Mouse (Mus musculus): ENCODE measurements around the gene Wdr90. TPM values are rescaled to one million over a fixed set of nuclear protein-coding genes. Genes with fewer than 3 reads are reported as not detected.
A peak's percentile ranks its signal among the peaks of the same experiment; 100 is the strongest.

The Wdr90 gene
- polyA plus RNA-seq, 1 experiment from 2014 or later, result 34.1 TPM

DNA sequence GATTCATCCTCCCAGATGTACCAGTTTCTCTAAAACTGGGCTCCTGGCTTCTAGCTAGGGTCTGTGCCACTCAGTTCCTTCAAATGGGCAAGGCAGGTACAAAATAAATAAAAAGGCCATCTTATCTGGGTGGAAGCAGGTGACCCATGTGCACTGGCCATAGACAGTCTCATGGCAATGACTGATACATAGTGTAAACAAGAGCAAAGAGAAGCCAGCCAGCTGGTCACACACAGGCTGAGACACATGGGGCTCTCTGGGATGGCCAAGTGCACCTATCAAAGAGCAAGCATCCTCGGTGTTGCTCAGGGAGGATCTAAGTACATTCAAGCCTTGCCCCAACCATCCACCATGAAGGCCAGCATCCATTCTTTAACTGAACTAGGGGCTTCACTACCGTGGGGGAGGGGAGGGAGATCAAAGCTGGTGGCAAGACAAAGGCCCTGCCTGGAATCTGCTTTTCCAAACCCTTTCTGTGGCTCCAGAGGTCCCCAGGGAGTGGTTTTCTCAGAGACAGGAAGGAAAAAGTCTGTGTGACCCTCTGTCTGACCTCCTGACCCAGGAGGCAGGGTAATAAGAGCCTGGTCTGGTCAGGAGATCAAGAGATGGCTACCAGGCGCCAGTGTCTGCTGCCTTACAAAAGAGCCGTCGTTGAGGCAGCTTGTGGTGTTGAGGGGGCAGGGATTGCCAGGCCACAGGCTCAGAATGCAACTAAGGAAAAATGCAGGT lies 19.8 kb upstream of the Wdr90 start:
- H3K9me3 ChIP-seq (ENCODE audit: low read depth, low read length), result no peaks in the 10 kb centered on the region
- ATAC-seq (ENCODE audit: insufficient read depth) (no peak), DNase-seq (no peak)
- H3K4me3 ChIP-seq (ENCODE audit: low read depth, low read length), result no peak overlapping the region
- H3K27ac ChIP-seq (ENCODE audit: low read depth), result 0 out of 2 replicates have a peak overlapping the region, but pooled peaks have one; percentile 30
- WGBS, result 14% methylated on average over 5 of the region's 5 CpGs
- no peak overlapping the region for H3K9ac ChIP-seq
- no peak for TF ChIP-seq CTCF (IDR thresholded peaks at IDR 0.05; ENCODE audit: low read depth)
- H3K4me2 ChIP-seq, result no peak overlapping the region
- H3K36me3 ChIP-seq (ENCODE audit: insufficient read depth), result peaks cover 66% of the 10 kb centered on the region
- H3K4me1 ChIP-seq (ENCODE audit: insufficient read depth), result peaks cover 4% of the 10 kb centered on the region; the same call in 1 of the 2 replicates
- no peaks in the 10 kb centered on the region for H3K27me3 ChIP-seq (ENCODE audit: insufficient read depth, low read length)

GRCm38 (mm10) chr17:25880196-25880910 lies 19.1 kb upstream of the Wdr90 start, which contains the start of gene Wfikkn1:
Gene Wfikkn1 (minus strand): TSS chr17:25880858.
- TF ChIP-seq CTCF (IDR thresholded peaks at IDR 0.05; ENCODE audit: low read depth), result no peak
- Histone ChIP-seq H3K4me1 (ENCODE audit: insufficient read depth) (peaks cover 7% of the 10 kb centered on the region; the same call in 1 of the 2 replicates), H3K9me3 (ENCODE audit: low read depth, low read length) (no peaks in the 10 kb centered on the region), H3K36me3 (ENCODE audit: insufficient read depth) (peaks cover 66% of the 10 kb centered on the region), H3K27me3 (ENCODE audit: insufficient read depth, low read length) (no peaks in the 10 kb centered on the region), H3K27ac (ENCODE audit: low read depth) (0 out of 2 replicates have a peak within 1 kb of the TSS, but pooled peaks have one; percentile 30), H3K4me3 (ENCODE audit: low read depth, low read length) (no peak within 1 kb of the TSS), H3K4me2 (no peak within 1 kb of the TSS), H3K9ac (no peak within 1 kb of the TSS)
- DNase-seq (no peak), ATAC-seq (ENCODE audit: insufficient read depth) (no peak)
- WGBS, result 38% methylated on average over 5 of the region's 5 CpGs

GRCm38 (mm10) chr17:25879750-25880149 lies 18.4 kb upstream of the Wdr90 start:
- TF ChIP-seq CTCF (IDR thresholded peaks at IDR 0.05; ENCODE audit: low read depth), result no peak
- Histone ChIP-seq H3K27ac (ENCODE audit: low read depth) (no peak overlapping the region), H3K27me3 (ENCODE audit: insufficient read depth, low read length) (no peaks in the 10 kb centered on the region), H3K4me3 (ENCODE audit: low read depth, low read length) (no peak overlapping the region), H3K36me3 (ENCODE audit: insufficient read depth) (peaks cover 60% of the 10 kb centered on the region), H3K4me2 (no peak overlapping the region), H3K9ac (no peak overlapping the region), H3K9me3 (ENCODE audit: low read depth, low read length) (no peaks in the 10 kb centered on the region), H3K4me1 (ENCODE audit: insufficient read depth) (peaks cover 7% of the 10 kb centered on the region; the same call in 1 of the 2 replicates)
- 75% methylated on average over 8 of the region's 8 CpGs for WGBS
- DNase-seq (no peak), ATAC-seq (ENCODE audit: insufficient read depth) (no peak)

- peak; percentile 58 for TF ChIP-seq CTCF (IDR thresholded peaks at IDR 0.05; ENCODE audit: low read depth)
- no peaks in the 10 kb centered on the region for H3K27me3 ChIP-seq (ENCODE audit: insufficient read depth, low read length)
- no peak overlapping the region for H3K4me2 ChIP-seq
- ATAC-seq (ENCODE audit: insufficient read depth) (no peak), DNase-seq (peak; percentile 39)
- no peak overlapping the region for H3K27ac ChIP-seq (ENCODE audit: low read depth)
- no peak overlapping the region for H3K4me3 ChIP-seq (ENCODE audit: low read depth, low read length)
- peaks cover 7% of the 10 kb centered on the region; the same call in 1 of the 2 replicates for H3K4me1 ChIP-seq (ENCODE audit: insufficient read depth)
- H3K36me3 ChIP-seq (ENCODE audit: insufficient read depth), result peaks cover 55% of the 10 kb centered on the region
- 52% methylated on average over 4 of the region's 4 CpGs for whole genome bisulfite sequencing
- H3K9me3 ChIP-seq (ENCODE audit: low read depth, low read length), result no peaks in the 10 kb centered on the region
- no peak overlapping the region for H3K9ac ChIP-seq
Observed at GRCm38 (mm10) chr17:25879261-25879660, 18.0 kb upstream of the Wdr90 start.

DNA sequence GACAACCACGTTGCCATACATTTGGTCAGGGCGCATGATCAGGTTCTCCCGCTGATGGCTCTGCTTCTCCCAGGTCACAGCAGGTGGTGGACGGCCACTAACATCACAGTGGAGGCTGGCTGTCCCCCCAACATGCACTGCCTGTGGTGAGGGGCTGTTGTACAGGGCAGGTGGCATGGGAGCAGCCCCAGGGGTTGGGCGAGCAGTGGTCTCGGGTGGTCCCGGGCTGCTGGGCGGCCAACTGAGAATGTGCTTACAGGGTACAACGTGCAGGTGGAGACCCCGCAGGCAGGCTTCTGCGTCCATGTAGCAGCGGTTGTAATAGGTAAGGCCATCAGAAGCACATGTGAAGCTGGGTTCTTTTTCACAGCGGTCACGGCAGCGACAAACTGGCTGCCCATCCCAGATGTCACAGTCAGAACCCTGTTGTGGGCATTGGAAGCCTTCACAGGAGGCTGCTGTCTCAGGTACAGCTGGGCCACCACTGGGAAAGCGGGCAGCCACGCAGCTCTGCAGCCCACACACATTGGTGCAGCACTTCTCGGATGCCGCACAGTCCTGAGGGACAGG lies 17.4 kb upstream of the Wdr90 start:
- Histone ChIP-seq H3K9me3 (ENCODE audit: low read depth, low read length) (no peaks in the 10 kb centered on the region), H3K4me1 (ENCODE audit: insufficient read depth) (peaks cover 12% of the 10 kb centered on the region; the same call in 1 of the 2 replicates), H3K4me2 (no peak overlapping the region), H3K27me3 (ENCODE audit: insufficient read depth, low read length) (no peaks in the 10 kb centered on the region), H3K9ac (no peak overlapping the region), H3K4me3 (ENCODE audit: low read depth, low read length) (no peak overlapping the region), H3K36me3 (ENCODE audit: insufficient read depth) (peaks cover 49% of the 10 kb centered on the region), H3K27ac (ENCODE audit: low read depth) (no peak overlapping the region)
- no peak for ATAC-seq (ENCODE audit: insufficient read depth)
- DNase-seq, result no peak
- no peak for TF ChIP-seq CTCF (IDR thresholded peaks at IDR 0.05; ENCODE audit: low read depth)
- WGBS, result 89% methylated on average over 19 of the region's 19 CpGs

DNA sequence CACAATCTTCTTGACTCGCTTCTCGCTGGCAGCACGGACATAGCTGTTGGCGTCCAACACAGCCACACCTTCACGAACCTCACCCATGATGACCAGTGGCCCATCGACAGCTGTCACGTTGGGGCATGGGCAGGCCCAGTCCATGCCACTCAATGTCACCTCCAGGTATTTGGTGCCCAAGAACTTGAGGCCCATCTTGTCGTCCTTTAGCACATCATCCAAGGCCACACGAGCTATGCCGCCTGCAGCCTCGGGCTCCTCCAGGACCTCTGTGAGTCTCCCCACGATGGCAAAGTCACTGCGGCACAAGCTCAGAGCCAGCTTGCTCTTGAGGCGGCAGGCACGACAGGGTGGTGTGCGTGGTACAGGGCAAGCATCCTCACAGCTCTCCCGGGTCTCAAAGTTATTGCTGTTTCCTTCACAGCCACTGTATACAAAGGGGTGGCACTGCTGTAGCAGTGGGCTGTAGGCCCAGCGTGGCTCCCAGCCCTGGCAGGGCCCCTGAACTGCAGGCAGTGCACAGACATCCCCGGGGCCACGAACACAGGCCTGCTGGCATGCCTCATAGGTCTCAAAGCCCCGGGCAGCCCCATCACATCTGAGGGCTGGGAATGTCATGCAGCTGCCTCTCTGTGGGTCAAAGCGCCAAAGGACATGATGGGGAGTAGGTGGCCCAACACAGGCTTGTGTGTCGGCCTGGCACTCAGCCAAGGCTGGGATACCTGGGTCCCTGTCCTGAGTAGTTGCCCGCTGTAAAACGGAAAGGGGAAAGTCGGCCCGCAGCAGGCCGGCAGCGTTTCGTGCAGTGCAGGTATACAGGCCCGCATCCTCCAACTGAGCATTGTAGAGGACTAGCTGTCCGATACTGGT lies 16.7 kb upstream of the Wdr90 start:
- H3K4me2 ChIP-seq, result no peak overlapping the region
- H3K9me3 ChIP-seq (ENCODE audit: low read depth, low read length), result no peaks in the 10 kb centered on the region
- no peak overlapping the region for H3K4me3 ChIP-seq (ENCODE audit: low read depth, low read length)
- H3K36me3 ChIP-seq (ENCODE audit: insufficient read depth), result peaks cover 42% of the 10 kb centered on the region
- 89% methylated on average over 32 of the region's 32 CpGs for WGBS
- H3K9ac ChIP-seq, result no peak overlapping the region
- TF ChIP-seq CTCF (IDR thresholded peaks at IDR 0.05; ENCODE audit: low read depth), result no peak
- no peak for DNase-seq
- H3K4me1 ChIP-seq (ENCODE audit: insufficient read depth), result peaks cover 12% of the 10 kb centered on the region; the same call in 1 of the 2 replicates
- no peaks in the 10 kb centered on the region for H3K27me3 ChIP-seq (ENCODE audit: insufficient read depth, low read length)
- no peak overlapping the region for H3K27ac ChIP-seq (ENCODE audit: low read depth)
- no peak for ATAC-seq (ENCODE audit: insufficient read depth)

Measured in lung, embryonic 14.5 days (tissue).